Mouse (Mus musculus) embryo, embryonic 10 days (tissue): ENCODE results near the gene D430041D05Rik.

ENCODE experiments used
- DNase-seq: peaks from one replicate; pipeline ENCODE4 v3.0.0-alpha.2; 2015; ENCODE audit warnings: low spot score

The D430041D05Rik gene

GRCm38 (mm10) chr2:104191723-104192122, 219.1 kb downstream of the D430041D05Rik start:
- no peak for DNase-seq

GRCm38 (mm10) chr2:104188859-104189258, 222.0 kb downstream of the D430041D05Rik start:
- no peak for DNase-seq

GRCm38 (mm10) chr2:104187073-104187472, 223.7 kb downstream of the D430041D05Rik start:
- no peak for DNase-seq

- DNase-seq, result no peak
Measured at GRCm38 (mm10) chr2:104185616-104186015, 225.2 kb downstream of the D430041D05Rik start.

- DNase-seq, result no peak
Measured at GRCm38 (mm10) chr2:104184296-104184695, 226.5 kb downstream of the D430041D05Rik start.

- DNase-seq, result no peak
Measured at GRCm38 (mm10) chr2:104183246-104183845, 227.5 kb downstream of the D430041D05Rik start.

- no peak for DNase-seq
Measured at GRCm38 (mm10) chr2:104179636-104180035, 231.2 kb downstream of the D430041D05Rik start.

GRCm38 (mm10) chr2:104178251-104178650, 232.6 kb downstream of the D430041D05Rik start:
- no peak for DNase-seq

GRCm38 (mm10) chr2:104176979-104177704, 233.7 kb downstream of the D430041D05Rik start:
- DNase-seq, result peak; percentile 10

- DNase-seq, result no peak
Measured at GRCm38 (mm10) chr2:104176166-104176978, 234.4 kb downstream of the D430041D05Rik start.

GRCm38 (mm10) chr2:104175476-104176165, 235.2 kb downstream of the D430041D05Rik start:
- no peak for DNase-seq

- DNase-seq, result no peak
Measured at GRCm38 (mm10) chr2:104173431-104173830, 237.4 kb downstream of the D430041D05Rik start.

GRCm38 (mm10) chr2:104172695-104173348, 238.0 kb downstream of the D430041D05Rik start:
- DNase-seq, result no peak

GRCm38 (mm10) chr2:104168186-104168896, 242.5 kb downstream of the D430041D05Rik start:
- no peak for DNase-seq

GRCm38 (mm10) chr2:104167765-104168164, 243.0 kb downstream of the D430041D05Rik start:
- no peak for DNase-seq

- no peak for DNase-seq
Measured at GRCm38 (mm10) chr2:104165631-104166030, 245.2 kb downstream of the D430041D05Rik start.

- DNase-seq, result no peak
Measured at GRCm38 (mm10) chr2:104163978-104164487, 246.8 kb downstream of the D430041D05Rik start.

- no peak for DNase-seq
Measured at GRCm38 (mm10) chr2:104163418-104163817, 247.4 kb downstream of the D430041D05Rik start.

GRCm38 (mm10) chr2:104157831-104158230, 253.0 kb downstream of the D430041D05Rik start:
- no peak for DNase-seq

GRCm38 (mm10) chr2:104153876-104154275, 256.9 kb downstream of the D430041D05Rik start:
- DNase-seq, result no peak

GRCm38 (mm10) chr2:104153345-104153744, 257.5 kb downstream of the D430041D05Rik start:
- DNase-seq, result no peak
